Mouse (Mus musculus) brain, embryonic 14.5 days (tissue): ENCODE results near the gene Syk. TPM values are rescaled to one million over a fixed set of nuclear protein-coding genes. Genes with fewer than 3 reads are reported as not detected.
A peak's percentile ranks its signal among the peaks of the same experiment; 100 is the strongest.

ENCODE experiments used
- DNase-seq: peaks from one replicate; pipeline ENCODE4 v3.0.0-alpha.2; 2011; ENCODE audit warnings: low read depth
- CTCF ChIP-seq: fragments of 200-500 bp; IDR thresholded peaks from 2 replicates; pipeline ENCODE4 v1.5.1; 2012; ENCODE audit warnings: inconsistent platforms, mild to moderate bottlenecking, moderate library complexity, borderline replicate concordance; ENCODE audit not compliant: insufficient read depth, insufficient read length; ENCODE audit errors: extremely low read depth
- POLR2A ChIP-seq: fragments of 200-500 bp; IDR thresholded peaks from 2 replicates; pipeline ENCODE4 v1.6.1; 2012; ENCODE audit warnings: mild to moderate bottlenecking, inconsistent platforms, borderline replicate concordance; ENCODE audit not compliant: poor library complexity, insufficient read depth, insufficient read length, severe bottlenecking; ENCODE audit errors: extremely low read depth
- polyA plus RNA-seq: library from polyadenylated mRNA; depleted of rRNA; stranded (reverse); fragments of >200 nt; gene quantifications from 2 replicates; pipeline ENCODE4 v1.2.3, GENCODE M21; 2012

Syk gene
- polyA plus RNA-seq, 1 experiment: 2.6 TPM

DNA sequence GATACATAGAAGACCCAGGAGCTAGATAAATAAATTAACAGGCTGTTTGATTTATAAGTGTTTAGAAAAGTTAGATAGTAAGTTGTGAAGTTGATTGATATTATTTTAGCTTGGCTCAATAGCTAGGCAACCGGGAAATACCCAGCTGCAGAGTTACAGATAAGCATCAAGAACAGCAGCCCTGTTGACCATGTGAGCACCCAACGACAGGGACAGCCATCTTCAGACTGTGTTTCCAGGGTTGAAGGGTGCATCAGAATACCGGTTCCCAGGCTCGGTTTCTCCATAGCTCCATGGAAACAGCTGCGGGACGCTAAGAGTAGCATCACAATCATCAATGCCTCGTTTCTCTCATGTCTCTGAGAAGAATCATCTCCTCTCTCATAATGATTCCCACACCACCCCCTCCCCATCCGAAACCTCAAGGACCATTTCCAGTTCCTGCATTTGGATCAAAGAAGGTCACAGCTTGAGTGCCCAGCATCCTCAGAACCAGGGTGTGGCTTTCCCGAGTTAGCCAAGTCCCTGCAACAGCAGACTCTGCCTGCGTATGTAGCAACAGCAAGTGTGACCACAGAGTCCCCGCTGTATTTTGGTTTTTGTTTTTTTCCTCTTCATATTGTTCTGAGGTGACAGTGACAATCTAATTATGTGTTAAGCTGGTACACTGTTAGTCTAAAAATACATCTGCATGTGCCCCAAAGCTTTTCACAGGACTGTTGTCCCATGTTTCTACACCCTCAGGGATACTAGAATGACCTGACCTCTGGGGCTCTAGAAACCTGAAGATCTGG is 11.2 kb upstream of the Syk start:
- TF ChIP-seq POLR2A (no peak), CTCF (no peak)
- no peak for DNase-seq

- TF ChIP-seq CTCF: no peak
- no peak for TF ChIP-seq POLR2A
- no peak for DNase-seq
Observed at GRCm38 (mm10) chr13:52572451-52573446, 10.2 kb upstream of the Syk start.

- DNase-seq: no peak
- TF ChIP-seq CTCF: no peak
- no peak for TF ChIP-seq POLR2A
Observed at GRCm38 (mm10) chr13:52574311-52574710, 8.7 kb upstream of the Syk start.

- no peak for DNase-seq
Observed at GRCm38 (mm10) chr13:52575483-52575882, 7.5 kb upstream of the Syk start.

GRCm38 (mm10) chr13:52576021-52576614 is 6.9 kb upstream of the Syk start:
- TF ChIP-seq POLR2A: no peak
- no peak for TF ChIP-seq CTCF
- DNase-seq: no peak

More at GRCm38 (mm10) chr13:52575483-52575882, 7.5 kb upstream of the Syk start:
- no peak for TF ChIP-seq CTCF
- TF ChIP-seq POLR2A: no peak

- no peak for DNase-seq
- TF ChIP-seq CTCF: no peak
- TF ChIP-seq POLR2A: no peak
Observed at GRCm38 (mm10) chr13:52576841-52577240, 6.1 kb upstream of the Syk start.

GRCm38 (mm10) chr13:52577326-52577920 is 5.5 kb upstream of the Syk start:
- DNase-seq: no peak
- TF ChIP-seq CTCF (no peak), POLR2A (no peak)

GRCm38 (mm10) chr13:52577939-52578338 is 5.0 kb upstream of the Syk start:
- TF ChIP-seq POLR2A: no peak
- DNase-seq: peak; percentile 24

- TF ChIP-seq POLR2A (no peak), CTCF (no peak)
Observed at GRCm38 (mm10) chr13:52578776-52579175, 4.2 kb upstream of the Syk start.

DNA sequence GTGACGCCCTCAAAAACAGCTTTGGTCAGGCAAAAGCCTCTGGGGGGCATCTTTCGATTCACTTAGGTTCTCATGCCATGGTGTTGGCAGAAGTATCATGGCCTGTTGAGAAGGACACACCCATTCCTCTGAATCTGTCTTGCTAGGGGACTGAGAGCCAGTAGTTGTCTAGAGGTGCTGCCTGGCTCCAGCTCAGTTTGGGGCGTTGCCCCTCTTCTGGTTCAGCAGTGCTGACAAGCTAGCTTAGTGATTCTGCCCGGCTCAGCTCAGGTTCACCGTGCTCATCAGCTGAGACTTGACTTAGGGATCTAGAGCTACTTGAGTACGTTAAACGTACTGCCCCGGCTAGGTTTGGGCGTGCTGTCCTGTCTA is 481 bp upstream of the Syk start:
- no peak for TF ChIP-seq POLR2A
- TF ChIP-seq CTCF: no peak
- DNase-seq: no peak

More at GRCm38 (mm10) chr13:52578776-52579175, 4.2 kb upstream of the Syk start:
- no peak for DNase-seq
